In genomic region chr3:99310877-99311276, GRCm38 (mm10) we compare ENCODE assay signal across 11 mouse cellular contexts.
A peak's percentile ranks its signal among the peaks of the same experiment; 100 is the strongest.
DNase-seq lines count a peak whose midpoint lies in the region; ATAC-seq and TF ChIP-seq lines count a peak whose summit lies in the region.
"Had no signal": no experiment of that assay in that cellular context is flagged by ENCODE, and none has a peak within 500 bp of the region (broad histone marks: within the 10 kb centered on the region; RNA-seq: fewer than 3 reads in every experiment).

No protein-coding gene starts in this region.

- H3K4me2 ChIP-seq in kidney, postnatal 0 days (ENCODE audit: low read length), result no peak overlapping the region
- H3K4me2 ChIP-seq in embryonic facial prominence, embryonic 11.5 days (ENCODE audit: low read depth, low read length), result no peak overlapping the region

- no peak overlapping the region for H3K4me3 ChIP-seq in kidney, postnatal 0 days (replicated peaks; ENCODE audit: low read depth, low read length)
- H3K4me3 ChIP-seq in kidney, adult 2 months (ENCODE audit: insufficient read depth, low read depth, low read length), result no peak overlapping the region
- no peak overlapping the region for H3K4me3 ChIP-seq in MEL (ENCODE audit: control insufficient read depth in 1 of 2, insufficient read depth in 1 of 2, low read depth in 2 of 2, low read length in 2 of 2)
- H3K4me3 ChIP-seq in embryonic facial prominence, embryonic 11.5 days (ENCODE audit: low read depth, low read length), result no peak overlapping the region
- H3K4me3 ChIP-seq: forebrain, embryonic 10.5 days had no signal

- TF ChIP-seq RAD21 in MEL (IDR thresholded peaks at IDR 0.05; ENCODE audit: low read depth, low read length), result no peak

- WGBS in kidney, postnatal 0 days, result 20% methylated on average over 2 of the region's 2 CpGs
- WGBS in kidney, adult 2 months, result 23% methylated on average over 2 of the region's 2 CpGs
- WGBS in embryonic facial prominence, embryonic 11.5 days, result 39% methylated on average over 2 of the region's 2 CpGs

- H3K79me2 ChIP-seq in MEL (ENCODE audit: control insufficient read depth, insufficient read depth, low read length, poor library complexity), result no peaks in the 10 kb centered on the region

- no peaks in the 10 kb centered on the region for H3K9me3 ChIP-seq in kidney, postnatal 0 days (replicated peaks; ENCODE audit: low read length)
- no peaks in the 10 kb centered on the region for H3K9me3 ChIP-seq in MEL (replicated peaks; ENCODE audit: insufficient read depth, low read length)
- H3K9me3 ChIP-seq in embryonic facial prominence, embryonic 11.5 days (replicated peaks; ENCODE audit: control insufficient read depth, low read length), result no peaks in the 10 kb centered on the region
- H3K9me3 ChIP-seq: forebrain, embryonic 10.5 days had no signal

- H3K27me3 ChIP-seq in kidney, postnatal 0 days (ENCODE audit: insufficient read depth, low read length), result 0 out of 2 replicates have a peak, but pooled peaks cover 3% of the 10 kb centered on the region
- H3K27me3 ChIP-seq in kidney, adult 2 months (replicated peaks; ENCODE audit: control insufficient read depth, insufficient read depth, low read length), result no peaks in the 10 kb centered on the region
- no peaks in the 10 kb centered on the region for H3K27me3 ChIP-seq in MEL (ENCODE audit: control insufficient read depth in 1 of 2, insufficient read depth in 2 of 2, low read length in 2 of 2)
- no peaks in the 10 kb centered on the region for H3K27me3 ChIP-seq in embryonic facial prominence, embryonic 11.5 days (ENCODE audit: control insufficient read depth, insufficient read depth, low read length)

- no peaks in the 10 kb centered on the region for H3K36me3 ChIP-seq in kidney, postnatal 0 days (ENCODE audit: insufficient read depth, low read length)
- no peaks in the 10 kb centered on the region for H3K36me3 ChIP-seq in kidney, adult 2 months (ENCODE audit: control insufficient read depth, insufficient read depth, low read length)
- no peaks in the 10 kb centered on the region; a peak in 2 of 4 replicates for H3K36me3 ChIP-seq in MEL (ENCODE audit: control insufficient read depth in 1 of 2, insufficient read depth in 2 of 2, low read length in 2 of 2)
- no peaks in the 10 kb centered on the region for H3K36me3 ChIP-seq in embryonic facial prominence, embryonic 11.5 days (replicated peaks; ENCODE audit: control insufficient read depth, insufficient read depth, low read depth, low read length)
- H3K36me3 ChIP-seq: forebrain, embryonic 10.5 days had no signal

- no peaks in the 10 kb centered on the region for H3K4me1 ChIP-seq in kidney, postnatal 0 days (replicated peaks; ENCODE audit: insufficient read depth, low read length)
- H3K4me1 ChIP-seq in kidney, adult 2 months (ENCODE audit: control insufficient read depth, insufficient read depth, low read length), result no peaks in the 10 kb centered on the region
- H3K4me1 ChIP-seq in MEL (ENCODE audit: control insufficient read depth in 1 of 2, insufficient read depth in 2 of 2, low read length in 2 of 2), result no peaks in the 10 kb centered on the region
- no peaks in the 10 kb centered on the region for H3K4me1 ChIP-seq in embryonic facial prominence, embryonic 11.5 days (ENCODE audit: control insufficient read depth, insufficient read depth, low read length)

- no peak overlapping the region for H3K9ac ChIP-seq in kidney, postnatal 0 days (ENCODE audit: low read depth, low read length)
- no peak overlapping the region for H3K9ac ChIP-seq in MEL (ENCODE audit: control insufficient read depth, low read depth, low read length, poor library complexity, severe bottlenecking)
- no peak overlapping the region for H3K9ac ChIP-seq in embryonic facial prominence, embryonic 11.5 days (replicated peaks; ENCODE audit: low read length)

- intact Hi-C loops in left cerebral cortex, postnatal 36 days (cut with DNase I), result no loop called here

- DNase-seq in kidney, postnatal 0 days (ENCODE audit: low spot score), result peak; percentile 64
- no peak for DNase-seq in kidney, adult 2 months
- DNase-seq in 3T3-L1 (ENCODE audit: low read depth, low spot score) (peak; percentile 45), MEL (ENCODE audit: low read depth, low spot score) (peak; percentile 65)
- peak; percentile 82 for DNase-seq in embryonic facial prominence, embryonic 11.5 days (ENCODE audit: low spot score)
- no peak for DNase-seq in left cerebral cortex, postnatal 36 days (ENCODE audit: low spot score in 2 of 2)
- DNase-seq: cerebellum, adult 9-11 months; gastrocnemius, postnatal 25 days had no signal

- no peak overlapping the region for H3K27ac ChIP-seq in kidney, postnatal 0 days
- no peak overlapping the region for H3K27ac ChIP-seq in kidney, adult 2 months (ENCODE audit: insufficient read depth, low read depth, low read length)
- no peak overlapping the region for H3K27ac ChIP-seq in MEL (ENCODE audit: control insufficient read depth, low read depth, low read length)
- H3K27ac ChIP-seq in embryonic facial prominence, embryonic 11.5 days (replicated peaks; ENCODE audit: low read depth, low read length), result no peak overlapping the region
- H3K27ac ChIP-seq: forebrain, embryonic 10.5 days; macrophage had no signal

- no peak for ATAC-seq in kidney, postnatal 0 days (replicated peaks; ENCODE audit: low FRiP score, low read depth)
- no peak for ATAC-seq in embryonic facial prominence, embryonic 11.5 days (replicated peaks; ENCODE audit: insufficient number of reproducible peaks, low FRiP score, low TSS enrichment, low read depth)
- ATAC-seq in frontal cortex, adult (ENCODE audit: low TSS enrichment), result no peak

- TF ChIP-seq POLR2A in kidney, adult 2 months (IDR thresholded peaks at IDR 0.05; ENCODE audit: low read depth, low read length), result no peak
- no peak for TF ChIP-seq POLR2A in MEL (IDR thresholded peaks at IDR 0.05; ENCODE audit: control insufficient read depth in 1 of 2, insufficient read depth in 1 of 2, low read depth in 1 of 2, low read length in 2 of 2, poor library complexity in 1 of 2)

- no peak for TF ChIP-seq CTCF in kidney, postnatal 0 days (IDR thresholded peaks at IDR 0.05; ENCODE audit: low read depth)
- TF ChIP-seq CTCF in kidney, adult 2 months (conservative IDR thresholded peaks at IDR 0.05; ENCODE audit: insufficient read depth, insufficient read length, low read depth, low read length), result no peak
- TF ChIP-seq CTCF in MEL (IDR thresholded peaks at IDR 0.05 in 2 of 3, conservative IDR thresholded peaks at IDR 0.05 in 1 of 3; ENCODE audit: control insufficient read depth in 1 of 3, insufficient read depth in 1 of 3, low read depth in 2 of 3, low read length in 3 of 3, poor library complexity in 1 of 3, severe bottlenecking in 1 of 3), result no peak

- no peak for TF ChIP-seq EP300 in MEL (IDR thresholded peaks at IDR 0.05; ENCODE audit: low read depth in 1 of 2, low read length in 2 of 2)

TF ChIP-seq in MEL, 35 proteins besides CTCF, POLR2A, EP300 and RAD21:
- TF ChIP-seq MYC (IDR thresholded peaks at IDR 0.05; ENCODE audit: low read depth, low read length) (no peak), SIN3A (IDR thresholded peaks at IDR 0.05; ENCODE audit: low read length) (peak; percentile 59)

Comparison
In these comparisons a context has a peak if more than half of its experiments do, and no peak if none do; other contexts are left out.
1. DNase-seq: peak in kidney, postnatal 0 days (single experiment), 3T3-L1 (single experiment), MEL (single experiment) and embryonic facial prominence, embryonic 11.5 days (single experiment); none in kidney, adult 2 months (single experiment) and left cerebral cortex, postnatal 36 days (0 of 2).